Mouse (Mus musculus) G1E (cell line): ENCODE data around the gene Dapk1. TPM values are rescaled to one million over a fixed set of nuclear protein-coding genes. Genes with fewer than 3 reads are reported as not detected.

Source experiments
- ATAC-seq: 2 replicates; pipeline ENCODE4 v1.8.0; 2016; ENCODE audit warnings: mild to moderate bottlenecking; ENCODE audit not compliant: insufficient number of reproducible peaks, poor library complexity, low FRiP score, severe bottlenecking; ENCODE audit errors: extremely low read depth
- DNase-seq: peaks from one replicate; pipeline ENCODE4 v3.0.0; 2012; ENCODE audit warnings: low spot score
- H3K27me3 ChIP-seq: 2 replicates; pipeline ENCODE4 v1.6.1; 2012; ENCODE audit warnings: mild to moderate bottlenecking, low read length, inconsistent platforms; ENCODE audit not compliant: insufficient read depth
- H3K36me3 ChIP-seq: replicated peaks from 2 replicates; pipeline ENCODE3; 2012; ENCODE audit warnings: mild to moderate bottlenecking, inconsistent platforms
- H3K4me1 ChIP-seq: 2 replicates; pipeline ENCODE4 v1.6.1; 2012; ENCODE audit warnings: low read depth, low read length, inconsistent platforms, mixed read lengths; ENCODE audit not compliant: insufficient read depth
- H3K4me3 ChIP-seq: 2 replicates; pipeline ENCODE4 v1.5.1; 2012; ENCODE audit warnings: low read depth, mild to moderate bottlenecking, inconsistent platforms, low read length, moderate library complexity, mixed read lengths
- H3K9me3 ChIP-seq: replicated peaks from 2 replicates; pipeline ENCODE4 v1.6.1; 2012; ENCODE audit warnings: inconsistent platforms
- CTCF ChIP-seq: IDR thresholded peaks from 2 replicates; pipeline ENCODE4 v1.5.1; 2012; ENCODE audit warnings: low read depth, low read length, inconsistent platforms, mixed read lengths
- GATA1 ChIP-seq: IDR thresholded peaks from 2 replicates; pipeline ENCODE4 v1.6.1; 2012; ENCODE audit warnings: borderline replicate concordance, low read length, inconsistent platforms, mixed read lengths
- GATA2 ChIP-seq: IDR thresholded peaks from 2 replicates; pipeline ENCODE4 v1.6.1; 2012; ENCODE audit warnings: low read depth, low read length, inconsistent platforms, borderline replicate concordance
- POLR2AphosphoS5 ChIP-seq: IDR thresholded peaks from 2 replicates; pipeline ENCODE4 v1.6.1; 2012; ENCODE audit warnings: low read depth, low read length, inconsistent platforms; ENCODE audit not compliant: insufficient replicate concordance
- TAL1 ChIP-seq: conservative IDR thresholded peaks from 2 replicates; pipeline ENCODE4 v1.6.1; 2012; ENCODE audit warnings: low read depth, low read length, inconsistent platforms, mixed read lengths
- polyA plus RNA-seq: library from polyadenylated mRNA; stranded (reverse); fragments of >175 nt; gene quantifications from 2 replicates; pipeline ENCODE4 v1.2.3, GENCODE M21; 2012
- total RNA-seq, 2 experiments: library from RNA; stranded (forward) in 1 of 2; stranded (reverse) in 1 of 2; fragments of 200-1000 nt in 1 of 2; fragments of >200 nt in 1 of 2; fragmentation: Nextera tagmentation in 1 of 2; gene quantifications; 2 replicates each; pipeline ENCODE4 v1.2.3; 2014 to 2017

The Dapk1 gene
- total and polyA plus RNA-seq, 3 experiments = 0.05 TPM; not detected in 2

- DNase-seq (no peak), ATAC-seq (no peak)
- Histone ChIP-seq H3K36me3 (no peaks in the 10 kb centered on the region), H3K27me3 (no peaks in the 10 kb centered on the region), H3K9me3 (peaks cover 49% of the 10 kb centered on the region), H3K4me1 (no peaks in the 10 kb centered on the region), H3K4me3 (no peak overlapping the region)
- TF ChIP-seq CTCF (no peak), GATA2 (no peak), GATA1 (no peak), POLR2AphosphoS5 (no peak), TAL1 (no peak)
Observed at GRCm38 (mm10) chr13:60639482-60640055, 37.8 kb downstream of the Dapk1 start.

GRCm38 (mm10) chr13:60640420-60640819, 38.7 kb downstream of the Dapk1 start:
- no peak for TF ChIP-seq TAL1
- no peak for TF ChIP-seq GATA2
- no peak for TF ChIP-seq POLR2AphosphoS5
- TF ChIP-seq GATA1 = no peak
- TF ChIP-seq CTCF = no peak
- Histone ChIP-seq H3K27me3 (no peaks in the 10 kb centered on the region), H3K4me1 (no peaks in the 10 kb centered on the region), H3K9me3 (peaks cover 51% of the 10 kb centered on the region), H3K4me3 (no peak overlapping the region), H3K36me3 (no peaks in the 10 kb centered on the region)
- ATAC-seq (no peak), DNase-seq (no peak)

- Histone ChIP-seq H3K4me3 (no peak overlapping the region), H3K27me3 (no peaks in the 10 kb centered on the region), H3K9me3 (peaks cover 67% of the 10 kb centered on the region), H3K4me1 (no peaks in the 10 kb centered on the region), H3K36me3 (no peaks in the 10 kb centered on the region)
- DNase-seq (no peak), ATAC-seq (no peak)
- no peak for TF ChIP-seq CTCF
- TF ChIP-seq POLR2AphosphoS5 = no peak
- TF ChIP-seq TAL1 = no peak
- TF ChIP-seq GATA2 = no peak
- no peak for TF ChIP-seq GATA1
Observed at GRCm38 (mm10) chr13:60644457-60644889, 42.7 kb downstream of the Dapk1 start.

GRCm38 (mm10) chr13:60646791-60647190, 45.0 kb downstream of the Dapk1 start:
- Histone ChIP-seq H3K4me1 (no peaks in the 10 kb centered on the region), H3K4me3 (no peak overlapping the region), H3K9me3 (peaks cover 71% of the 10 kb centered on the region), H3K27me3 (no peaks in the 10 kb centered on the region), H3K36me3 (no peaks in the 10 kb centered on the region)
- TF ChIP-seq POLR2AphosphoS5 (no peak), GATA2 (no peak), CTCF (no peak), TAL1 (no peak), GATA1 (no peak)
- ATAC-seq = no peak
- DNase-seq = no peak

- peaks cover 76% of the 10 kb centered on the region for H3K9me3 ChIP-seq
- TF ChIP-seq GATA2 (no peak), POLR2AphosphoS5 (no peak), GATA1 (no peak), TAL1 (no peak), CTCF (no peak)
- no peak overlapping the region for H3K4me3 ChIP-seq
- ATAC-seq (no peak), DNase-seq (no peak)
- no peaks in the 10 kb centered on the region for H3K27me3 ChIP-seq
- H3K36me3 ChIP-seq = no peaks in the 10 kb centered on the region
- no peaks in the 10 kb centered on the region for H3K4me1 ChIP-seq
Observed at GRCm38 (mm10) chr13:60648350-60648749, 46.6 kb downstream of the Dapk1 start.

GRCm38 (mm10) chr13:60650000-60650399, 48.3 kb downstream of the Dapk1 start:
- H3K4me1 ChIP-seq = no peaks in the 10 kb centered on the region
- TF ChIP-seq CTCF (no peak), TAL1 (no peak), GATA1 (no peak), GATA2 (no peak), POLR2AphosphoS5 (no peak)
- ATAC-seq (no peak), DNase-seq (no peak)
- no peak overlapping the region for H3K4me3 ChIP-seq
- no peaks in the 10 kb centered on the region for H3K27me3 ChIP-seq
- H3K9me3 ChIP-seq = peaks cover 76% of the 10 kb centered on the region
- no peaks in the 10 kb centered on the region for H3K36me3 ChIP-seq
